10 mouse cellular contexts compared by ENCODE assay signal in genomic region chr4:129237843-129238441, GRCm38 (mm10). TPM values are rescaled to one million over a fixed set of nuclear protein-coding genes. Genes with fewer than 3 reads are reported as not detected.
DNase-seq lines count a peak whose midpoint lies in the region; ATAC-seq and TF ChIP-seq lines count a peak whose summit lies in the region.
"Had no signal": no experiment of that assay in that cellular context is flagged by ENCODE, and none has a peak within 500 bp of the region (broad histone marks: within the 10 kb centered on the region; RNA-seq: fewer than 3 reads in every experiment).

No protein-coding gene starts in this region.

- no peaks in the 10 kb centered on the region for H3K27me3 ChIP-seq in ES-Bruce4 (ENCODE audit: control insufficient read depth, insufficient read depth, low read length, poor library complexity, severe bottlenecking)
- H3K27me3 ChIP-seq in forebrain, embryonic 14.5 days (replicated peaks; ENCODE audit: control insufficient read depth, insufficient read depth, low read length), result no peaks in the 10 kb centered on the region
- no peaks in the 10 kb centered on the region for H3K27me3 ChIP-seq in limb, embryonic 12.5 days
- H3K27me3 ChIP-seq in small intestine, adult 2 months (ENCODE audit: control insufficient read depth, insufficient read depth, low read length), result no peaks in the 10 kb centered on the region

- ATAC-seq in forebrain, embryonic 14.5 days, result no peak
- ATAC-seq in limb, embryonic 12.5 days (ENCODE audit: insufficient number of reproducible peaks, insufficient read depth, low FRiP score, low TSS enrichment, low read depth), result no peak

- no peak for TF ChIP-seq POLR2A in ES-Bruce4 (IDR thresholded peaks at IDR 0.05; ENCODE audit: insufficient read depth, low read length)
- TF ChIP-seq POLR2A in small intestine, adult 2 months (IDR thresholded peaks at IDR 0.05; ENCODE audit: low read depth, low read length), result no peak

- H3K4me3 ChIP-seq in ES-Bruce4 (ENCODE audit: low read depth, low read length), result peak overlapping the region; percentile 92
- H3K4me3 ChIP-seq in forebrain, embryonic 14.5 days (ENCODE audit: low read depth, low read length), result peak overlapping the region; percentile 69
- peak overlapping the region; percentile 82 for H3K4me3 ChIP-seq in limb, embryonic 12.5 days (replicated peaks)
- peak overlapping the region; percentile 11; the same call in 1 of the 2 replicates for H3K4me3 ChIP-seq in small intestine, adult 2 months (ENCODE audit: low read depth, low read length)

- no peaks in the 10 kb centered on the region for H3K36me3 ChIP-seq in ES-Bruce4 (ENCODE audit: control insufficient read depth, insufficient read depth, low read length, poor library complexity, severe bottlenecking)
- H3K36me3 ChIP-seq in forebrain, embryonic 14.5 days (ENCODE audit: control insufficient read depth, insufficient read depth, low read length), result no peaks in the 10 kb centered on the region
- H3K36me3 ChIP-seq in limb, embryonic 12.5 days, result no peaks in the 10 kb centered on the region
- H3K36me3 ChIP-seq in small intestine, adult 2 months (ENCODE audit: control insufficient read depth, insufficient read depth, low read length), result peaks cover 11% of the 10 kb centered on the region

- H3K9ac ChIP-seq in ES-Bruce4 (ENCODE audit: low read depth, poor library complexity, severe bottlenecking), result peak overlapping the region; percentile 66
- peak overlapping the region; percentile 70 for H3K9ac ChIP-seq in forebrain, embryonic 14.5 days (ENCODE audit: low read length)
- peak overlapping the region; percentile 79 for H3K9ac ChIP-seq in limb, embryonic 12.5 days (replicated peaks)

- peak; percentile 63 for DNase-seq in cerebellum, adult 9-11 months
- DNase-seq in cerebellum, adult 8-10 months, result no peak
- DNase-seq in forebrain, embryonic 14.5 days (ENCODE audit: low spot score), result peak; percentile 53
- DNase-seq in urinary bladder, postnatal 14 days (ENCODE audit: low spot score), result no peak
- no peak for DNase-seq in adrenal gland, postnatal 25 days

- H3K4me1 ChIP-seq in ES-Bruce4 (ENCODE audit: control insufficient read depth, insufficient read depth, low read length), result peaks cover 19% of the 10 kb centered on the region
- H3K4me1 ChIP-seq in forebrain, embryonic 14.5 days (ENCODE audit: control insufficient read depth, insufficient read depth, low read length), result peaks cover 12% of the 10 kb centered on the region
- H3K4me1 ChIP-seq in limb, embryonic 12.5 days (replicated peaks), result peaks cover 46% of the 10 kb centered on the region
- H3K4me1 ChIP-seq in small intestine, adult 2 months (ENCODE audit: control insufficient read depth, insufficient read depth, insufficient read length, low read length), result peaks cover 59% of the 10 kb centered on the region

- no peak for TF ChIP-seq CTCF in ES-Bruce4 (IDR thresholded peaks at IDR 0.05; ENCODE audit: low read depth, low read length)
- TF ChIP-seq CTCF in small intestine, adult 2 months (IDR thresholded peaks at IDR 0.05; ENCODE audit: extremely low read depth, insufficient read length, insufficient replicate concordance, low read depth, low read length), result no peak

- H3K9me3 ChIP-seq in ES-Bruce4 (replicated peaks; ENCODE audit: control insufficient read depth, insufficient read depth, low read length, poor library complexity, severe bottlenecking), result no peaks in the 10 kb centered on the region
- H3K9me3 ChIP-seq in forebrain, embryonic 14.5 days (replicated peaks; ENCODE audit: control insufficient read depth, low read length), result no peaks in the 10 kb centered on the region
- no peaks in the 10 kb centered on the region for H3K9me3 ChIP-seq in limb, embryonic 12.5 days

- H3K27ac ChIP-seq in ES-Bruce4 (ENCODE audit: insufficient read depth, low read length), result no peak overlapping the region
- H3K27ac ChIP-seq in forebrain, embryonic 14.5 days (ENCODE audit: low read depth, low read length), result no peak overlapping the region
- no peak overlapping the region for H3K27ac ChIP-seq in limb, embryonic 12.5 days
- H3K27ac ChIP-seq in small intestine, adult 2 months (ENCODE audit: insufficient read depth, low read depth, low read length), result peak overlapping the region; percentile 82

- no peak for TF ChIP-seq EP300 in ES-Bruce4 (IDR thresholded peaks at IDR 0.05; ENCODE audit: insufficient read depth, low read depth, low read length)

- peak overlapping the region; percentile 91 for H3K4me2 ChIP-seq in forebrain, embryonic 14.5 days (ENCODE audit: low read length)
- H3K4me2 ChIP-seq in limb, embryonic 12.5 days, result peak overlapping the region; percentile 76

- WGBS in forebrain, embryonic 14.5 days, result 8% methylated on average over 19 of the region's 21 CpGs
- WGBS in limb, embryonic 12.5 days, result 6% methylated on average over 21 of the region's 21 CpGs
- 46% methylated on average over 21 of the region's 21 CpGs for WGBS in small intestine, adult 2 months

RNA-seq across cellular contexts. Expression of gene C77080, which starts 23.3 kb away (rescaled TPM):
- 50.2 and 55.1 TPM in 2 replicates for polyA plus RNA-seq in ES-Bruce4 (2011; ENCODE audit: insufficient read depth, insufficient read length, low read depth, missing spikeins)
- polyA plus RNA-seq in forebrain, embryonic 14.5 days (2014; fragmentation: Nextera tagmentation; extraction: Ambion mirVana), result 3.6 and 4.2 TPM in 2 replicates
- 4.6 and 5.1 TPM in 2 replicates for polyA plus RNA-seq in limb, embryonic 12.5 days (2016; fragmentation: Nextera tagmentation; extraction: Ambion mirVana)
- polyA plus RNA-seq in small intestine, adult 2 months (2012; rRNA removed), result 102 and 267 TPM in 2 replicates
- total RNA-seq in adrenal gland, postnatal 25 days (2021), result 14.5 and 17.8 TPM in 2 replicates
- total RNA-seq: neutrophil, adult 5-6 weeks had no signal

RNA-seq across cellular contexts. Expression of gene Yars, which starts 48.4 kb away (rescaled TPM):
- 90.6 and 99.8 TPM in 2 replicates for polyA plus RNA-seq in ES-Bruce4 (2011; ENCODE audit: insufficient read depth, insufficient read length, low read depth, missing spikeins)
- 110 and 126 TPM in 2 replicates for polyA plus RNA-seq in forebrain, embryonic 14.5 days (2014; fragmentation: Nextera tagmentation; extraction: Ambion mirVana)
- polyA plus RNA-seq in limb, embryonic 12.5 days (2016; fragmentation: Nextera tagmentation; extraction: Ambion mirVana), result 78.7 and 80.2 TPM in 2 replicates
- 5.5 and 7.8 TPM in 2 replicates for polyA plus RNA-seq in small intestine, adult 2 months (2012; rRNA removed)
- 96.4 and 99.5 TPM in 2 replicates for total RNA-seq in adrenal gland, postnatal 25 days (2021)

RNA-seq across cellular contexts. Expression of gene S100pbp, which starts 48.4 kb away (rescaled TPM):
- 80.0 and 83.5 TPM in 2 replicates for polyA plus RNA-seq in ES-Bruce4 (2011; ENCODE audit: insufficient read depth, insufficient read length, low read depth, missing spikeins)
- polyA plus RNA-seq in forebrain, embryonic 14.5 days (2014; fragmentation: Nextera tagmentation; extraction: Ambion mirVana), result 9.7 and 11.8 TPM in 2 replicates
- 31.2 and 32.7 TPM in 2 replicates for polyA plus RNA-seq in limb, embryonic 12.5 days (2016; fragmentation: Nextera tagmentation; extraction: Ambion mirVana)
- 2.3 and 6.4 TPM in 2 replicates for polyA plus RNA-seq in small intestine, adult 2 months (2012; rRNA removed)
- total RNA-seq in adrenal gland, postnatal 25 days (2021), result 25.1 and 27.5 TPM in 2 replicates

RNA-seq across cellular contexts. Expression of gene Sync, which starts 49.5 kb away (rescaled TPM):
- 0.87 and 0.90 TPM in 2 replicates for polyA plus RNA-seq in ES-Bruce4 (2011; ENCODE audit: insufficient read depth, insufficient read length, low read depth, missing spikeins)
- polyA plus RNA-seq in forebrain, embryonic 14.5 days (2014; fragmentation: Nextera tagmentation; extraction: Ambion mirVana), result 0.14 and 0.24 TPM in 2 replicates
- polyA plus RNA-seq in limb, embryonic 12.5 days (2016; fragmentation: Nextera tagmentation; extraction: Ambion mirVana), result 1.2 and 1.9 TPM in 2 replicates
- 0.34 and 0.37 TPM in 2 replicates for polyA plus RNA-seq in small intestine, adult 2 months (2012; rRNA removed)
- total RNA-seq in adrenal gland, postnatal 25 days (2021), result 0.61 and 0.86 TPM in 2 replicates
- total RNA-seq: common myeloid progenitor, adult 5-6 weeks had no signal

Comparison
In these comparisons a context has a peak if more than half of its experiments do, and no peak if none do; other contexts are left out.
1. DNase-seq: peak in cerebellum, adult 9-11 months (single experiment) and forebrain, embryonic 14.5 days (single experiment); none in cerebellum, adult 8-10 months (single experiment), urinary bladder, postnatal 14 days (single experiment) and adrenal gland, postnatal 25 days (single experiment).
2. H3K4me3 ChIP-seq: peak in every context shown above with its lines; median percentile 92 in ES-Bruce4; 82 in limb, embryonic 12.5 days; 69 in forebrain, embryonic 14.5 days; 11 in small intestine, adult 2 months.
3. Peak in every context shown above with its lines, with median percentiles within 50 percentile points of each other: H3K9ac ChIP-seq.